Mouse (Mus musculus) C2C12 (cell line): ENCODE measurements around the gene Pias1.

Experiments
- CEBPB ChIP-seq: IDR thresholded peaks from one replicate; pipeline ENCODE4 v1.6.1; 2011; ENCODE audit warnings: low read depth, mild to moderate bottlenecking, control low read depth, moderate library complexity
- CTCF ChIP-seq: IDR thresholded peaks from one replicate; pipeline ENCODE4 v1.5.1; 2011; ENCODE audit not compliant: control insufficient read depth, insufficient read depth, insufficient read length
- MAX ChIP-seq: IDR thresholded peaks from one replicate; pipeline ENCODE4 v1.6.1; 2011; ENCODE audit warnings: mild to moderate bottlenecking, control low read depth
- MYOD1 ChIP-seq: IDR thresholded peaks from one replicate; pipeline ENCODE4 v1.6.1; 2011; ENCODE audit warnings: low read depth; ENCODE audit not compliant: control insufficient read depth, insufficient read length
- MYOG ChIP-seq: IDR thresholded peaks from one replicate; pipeline ENCODE4 v1.6.1; 2011; ENCODE audit not compliant: control insufficient read depth, insufficient read length; ENCODE audit errors: extremely low read depth
- USF1 ChIP-seq: IDR thresholded peaks from one replicate; pipeline ENCODE4 v1.6.1; 2011; ENCODE audit warnings: low read depth, mild to moderate bottlenecking, control low read depth, moderate library complexity

DNA sequence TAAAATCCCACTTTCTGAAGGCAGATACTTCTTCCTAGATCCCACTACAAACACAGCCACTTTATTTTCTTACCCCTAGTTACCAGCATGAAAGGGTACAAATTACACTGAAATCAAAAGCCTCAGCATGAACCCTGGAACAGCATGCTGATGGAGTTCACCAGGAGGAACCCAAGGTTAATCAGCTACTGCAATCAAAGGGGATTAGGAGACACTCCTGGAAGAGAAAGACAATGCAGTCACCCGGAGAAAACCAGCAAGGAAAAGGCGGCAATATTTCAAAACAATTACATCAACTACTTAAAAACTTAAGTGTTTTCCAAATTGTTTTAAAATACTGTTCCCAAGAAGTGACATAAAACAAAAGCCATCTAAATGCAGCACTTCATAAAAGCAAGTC, 11.9 kb downstream of the Pias1 start:
- TF ChIP-seq CTCF, result no peak
- no peak for TF ChIP-seq MAX
- no peak for TF ChIP-seq MYOD1
- TF ChIP-seq MYOG, result no peak
- no peak for TF ChIP-seq USF1
- no peak for TF ChIP-seq CEBPB
